Mouse (Mus musculus): ENCODE data around the gene Hspb2.

GRCm38 (mm10) chr9:50729600-50729999 is 22.6 kb downstream of the Hspb2 start:
- TF ChIP-seq GABPA (IDR thresholded peaks at IDR 0.05; ENCODE audit: insufficient replicate concordance, low read depth, low read length) (no peak), E2F4 (IDR thresholded peaks at IDR 0.05; ENCODE audit: insufficient replicate concordance, low read depth, low read length) (no peak), MAZ (IDR thresholded peaks at IDR 0.05; ENCODE audit: low read depth, low read length) (no peak), ZC3H11A (IDR thresholded peaks at IDR 0.05; ENCODE audit: low read depth, low read length) (no peak), EP300 (IDR thresholded peaks at IDR 0.05; ENCODE audit: low read length) (no peak), RAD21 (IDR thresholded peaks at IDR 0.05; ENCODE audit: low read depth, low read length) (no peak), POLR2A (IDR thresholded peaks at IDR 0.05; ENCODE audit: low read depth, low read length) (no peak)

Measured in CH12.LX (cell line).